Mouse (Mus musculus) hindbrain, postnatal 0 days (tissue): ENCODE measurements around the gene Ddx27. TPM values are rescaled to one million over a fixed set of nuclear protein-coding genes. Genes with fewer than 3 reads are reported as not detected.

ENCODE experiments used
- ATAC-seq: fragments of 200-750 bp; cut with Nextera tagmentation; 2 replicates; pipeline ENCODE4 v1.8.0; 2017; ENCODE audit warnings: mild to moderate bottlenecking, moderate TSS enrichment, moderate library complexity
- DNase-seq: peaks from one replicate; pipeline ENCODE4 v3.0.0-alpha.2; 2015; ENCODE audit warnings: low spot score
- H3K27ac ChIP-seq: fragments of 300-500 bp; sonication (generic); 2 replicates; pipeline ENCODE4 v1.5.1; 2014; ENCODE audit warnings: mild to moderate bottlenecking
- H3K27me3 ChIP-seq: fragments of 300-500 bp; sonication (generic); 2 replicates; pipeline ENCODE4 v1.6.1; 2014; ENCODE audit warnings: low read length, mixed read lengths; ENCODE audit not compliant: insufficient read depth
- H3K36me3 ChIP-seq: fragments of 300-500 bp; sonication (generic); 2 replicates; pipeline ENCODE4 v1.6.1; 2014; ENCODE audit warnings: low read length, mixed read lengths; ENCODE audit not compliant: insufficient read depth
- H3K4me1 ChIP-seq: fragments of 300-500 bp; sonication (generic); 2 replicates; pipeline ENCODE4 v1.6.1; 2014; ENCODE audit warnings: antibody characterized with exemption, low read length, mixed read lengths; ENCODE audit not compliant: insufficient read depth
- H3K4me2 ChIP-seq: fragments of 300-500 bp; sonication (generic); 2 replicates; pipeline ENCODE4 v1.6.1; 2014; ENCODE audit warnings: low read depth, mild to moderate bottlenecking, low read length, moderate library complexity, mixed read lengths
- H3K4me3 ChIP-seq: fragments of 300-500 bp; sonication (generic); 2 replicates; pipeline ENCODE4 v1.5.1; 2014; ENCODE audit warnings: low read length
- H3K9ac ChIP-seq: fragments of 300-500 bp; sonication (generic); replicated peaks from 2 replicates; pipeline ENCODE4 v1.6.1; 2014; ENCODE audit warnings: mild to moderate bottlenecking, low read length, moderate library complexity, mixed read lengths
- H3K9me3 ChIP-seq: fragments of 300-500 bp; sonication (generic); 2 replicates; pipeline ENCODE4 v1.6.1; 2016; ENCODE audit warnings: low read length, mixed read lengths
- CTCF ChIP-seq: IDR thresholded peaks from 2 replicates; pipeline ENCODE4 v1.5.1; 2016; ENCODE audit warnings: antibody characterized with exemption, control low read depth, low read depth
- WGBS: fragments of 180-500 bp; shearing (Covaris S2); extraction: QIAGEN DNeasy Blood & Tissue Kit; methylation state at CpG from one replicate; pipeline ENCODE4 v1.1.7; 2014; 5-methylcytosine and 5-hydroxymethylcytosine counted together
- polyA plus RNA-seq: library from polyadenylated mRNA; unstranded; fragments of >200 nt; fragmentation: Nextera tagmentation; extraction: Ambion mirVana; gene quantifications from 2 replicates; pipeline ENCODE4 v1.2.1, GENCODE M21; 2015
- total RNA-seq: library from RNA; depleted of rRNA; stranded (reverse); fragments of >200 nt; gene quantifications from 2 replicates; pipeline ENCODE4 v1.2.3, GENCODE M21; 2014

Ddx27 gene
- total and polyA plus RNA-seq, 2 experiments from 2014 or later = 27.5 to 36.7 TPM

DNA sequence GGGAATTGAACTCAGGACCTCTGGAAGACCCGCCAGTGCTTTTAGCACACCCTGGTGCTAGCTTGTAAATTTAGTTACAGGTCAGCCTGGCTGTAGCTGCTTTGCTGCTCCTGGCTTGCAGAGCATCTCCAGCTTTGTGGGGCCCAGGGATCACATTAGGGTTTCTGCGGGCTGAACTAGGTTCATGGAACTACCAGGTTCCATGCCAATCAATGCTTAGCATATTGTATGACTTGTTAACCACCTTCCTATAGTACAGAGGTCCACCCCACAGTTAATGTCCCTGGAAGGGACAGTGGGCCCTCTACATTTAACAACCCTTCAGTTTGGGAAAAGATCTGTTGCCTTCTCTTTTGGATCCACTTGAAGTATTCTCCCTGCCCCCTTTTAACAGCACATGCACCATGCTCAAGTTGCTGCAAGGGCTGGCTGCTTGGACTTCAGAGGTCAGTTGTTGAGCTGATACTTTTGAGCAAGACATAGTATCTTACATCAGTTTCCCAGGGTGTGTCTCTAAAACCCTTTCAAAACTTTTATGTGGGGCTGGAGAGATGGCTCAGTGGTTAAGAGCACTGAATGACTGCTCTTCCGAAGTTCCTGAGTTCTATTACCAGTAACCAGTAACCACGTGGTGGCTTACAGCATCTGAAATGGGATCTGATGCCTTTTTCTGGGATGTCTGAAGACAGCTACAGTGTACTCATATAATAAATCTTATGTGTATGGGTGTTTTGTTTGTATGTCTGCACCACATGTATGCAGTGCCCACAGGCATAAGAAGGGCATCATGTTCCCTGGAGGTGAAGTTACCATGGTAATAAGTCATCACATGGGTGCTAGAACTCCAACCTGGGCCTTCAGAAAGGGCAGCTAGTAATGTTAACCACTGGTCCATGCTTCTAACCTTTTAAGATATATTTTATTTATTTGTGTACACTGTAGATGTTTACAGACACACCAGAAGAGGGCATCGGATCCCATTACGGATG is 51.8 kb downstream of the Ddx27 start:
- no peak for ATAC-seq
- Histone ChIP-seq H3K27me3 (no peaks in the 10 kb centered on the region), H3K36me3 (peaks cover 13% of the 10 kb centered on the region), H3K9ac (no peak overlapping the region), H3K27ac (no peak overlapping the region), H3K9me3 (no peaks in the 10 kb centered on the region), H3K4me2 (no peak overlapping the region), H3K4me1 (peaks cover 14% of the 10 kb centered on the region), H3K4me3 (no peak overlapping the region)
- DNase-seq = no peak
- 29% methylated on average over 6 of the region's 6 CpGs for WGBS
- TF ChIP-seq CTCF = no peak

DNA sequence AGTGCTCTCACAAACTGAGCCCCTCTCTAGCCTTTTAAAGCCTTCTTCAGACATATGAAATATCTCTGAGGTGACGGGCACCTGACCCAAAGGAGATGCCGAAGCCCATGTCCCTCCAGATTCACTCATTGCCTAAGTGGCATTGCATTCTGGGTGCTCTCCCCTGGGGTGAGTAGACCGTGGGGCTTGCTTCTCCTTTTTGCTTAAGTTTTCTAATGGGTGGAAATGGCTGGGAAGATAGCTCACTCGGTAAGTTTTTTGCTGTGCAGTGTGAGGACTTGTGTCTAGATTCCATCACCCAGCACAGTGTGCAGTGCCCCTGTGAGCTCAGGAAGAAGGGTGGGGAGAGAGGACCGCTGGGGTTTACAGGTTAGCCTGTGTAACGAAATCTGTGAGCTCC is 52.6 kb downstream of the Ddx27 start:
- H3K4me3 ChIP-seq = no peak overlapping the region
- DNase-seq = no peak
- peaks cover 13% of the 10 kb centered on the region for H3K36me3 ChIP-seq
- TF ChIP-seq CTCF = no peak
- H3K9ac ChIP-seq = no peak overlapping the region
- peaks cover 13% of the 10 kb centered on the region for H3K4me1 ChIP-seq
- no peaks in the 10 kb centered on the region for H3K9me3 ChIP-seq
- no peaks in the 10 kb centered on the region for H3K27me3 ChIP-seq
- no peak for ATAC-seq
- no peak overlapping the region for H3K4me2 ChIP-seq
- WGBS = 50% methylated on average over 6 of the region's 6 CpGs
- H3K27ac ChIP-seq = no peak overlapping the region

DNA sequence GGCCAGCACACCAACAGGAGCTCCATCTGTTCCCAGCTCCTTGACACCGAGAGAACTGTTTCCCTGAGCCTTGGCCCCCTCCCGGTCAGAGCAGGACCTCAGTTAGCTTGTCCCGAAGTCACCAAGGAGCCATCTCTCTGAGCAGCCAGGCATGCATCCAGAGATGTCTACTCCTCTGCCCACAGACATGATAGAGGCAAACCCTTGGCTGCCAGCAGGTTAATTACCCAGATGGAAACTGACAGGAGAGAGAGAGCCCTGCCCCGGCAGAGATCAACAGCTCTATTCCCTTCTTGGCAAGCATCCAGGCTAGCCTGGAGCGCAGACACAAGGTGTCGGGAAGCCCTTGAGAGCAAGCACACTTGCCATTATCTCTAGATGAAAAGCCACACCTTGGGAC is 55.3 kb downstream of the Ddx27 start:
- no peak for TF ChIP-seq CTCF
- Histone ChIP-seq H3K4me2 (no peak overlapping the region), H3K4me3 (no peak overlapping the region), H3K9ac (no peak overlapping the region), H3K36me3 (peaks cover 6% of the 10 kb centered on the region), H3K9me3 (no peaks in the 10 kb centered on the region), H3K27ac (no peak overlapping the region), H3K4me1 (0 out of 2 replicates have a peak, but pooled peaks cover 6% of the 10 kb centered on the region), H3K27me3 (no peaks in the 10 kb centered on the region)
- ATAC-seq (no peak), DNase-seq (peak; percentile 61)
- 46% methylated on average over 6 of the region's 6 CpGs for whole genome bisulfite sequencing

DNA sequence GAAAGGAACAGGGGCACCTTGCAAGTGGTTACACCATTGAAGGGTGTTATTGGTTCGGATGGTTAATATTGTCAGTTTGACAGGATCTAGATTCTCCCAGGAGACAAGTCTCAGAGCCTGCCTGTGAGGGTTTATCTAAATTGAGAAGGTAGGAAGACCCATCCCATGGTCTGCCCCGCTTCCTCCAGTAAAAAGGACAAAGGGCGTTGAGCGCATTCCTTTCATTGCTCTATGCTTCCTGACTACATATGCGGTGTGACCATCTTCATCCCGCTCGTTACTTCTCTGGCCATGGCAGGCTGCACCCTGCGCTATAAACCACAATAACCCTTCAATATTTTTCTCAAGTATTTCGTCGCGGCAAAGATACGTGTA is 56.3 kb downstream of the Ddx27 start:
- Histone ChIP-seq H3K36me3 (no peaks in the 10 kb centered on the region), H3K4me3 (peak overlapping the region; percentile 45), H3K4me2 (peak overlapping the region; percentile 71), H3K27me3 (no peaks in the 10 kb centered on the region), H3K9ac (peak overlapping the region; percentile 54), H3K27ac (peak overlapping the region; percentile 78), H3K4me1 (0 out of 2 replicates have a peak, but pooled peaks cover 6% of the 10 kb centered on the region), H3K9me3 (no peaks in the 10 kb centered on the region)
- WGBS = 21% methylated on average over 12 of the region's 12 CpGs
- TF ChIP-seq CTCF = no peak
- peak; percentile 9 for ATAC-seq
- no peak for DNase-seq

DNA sequence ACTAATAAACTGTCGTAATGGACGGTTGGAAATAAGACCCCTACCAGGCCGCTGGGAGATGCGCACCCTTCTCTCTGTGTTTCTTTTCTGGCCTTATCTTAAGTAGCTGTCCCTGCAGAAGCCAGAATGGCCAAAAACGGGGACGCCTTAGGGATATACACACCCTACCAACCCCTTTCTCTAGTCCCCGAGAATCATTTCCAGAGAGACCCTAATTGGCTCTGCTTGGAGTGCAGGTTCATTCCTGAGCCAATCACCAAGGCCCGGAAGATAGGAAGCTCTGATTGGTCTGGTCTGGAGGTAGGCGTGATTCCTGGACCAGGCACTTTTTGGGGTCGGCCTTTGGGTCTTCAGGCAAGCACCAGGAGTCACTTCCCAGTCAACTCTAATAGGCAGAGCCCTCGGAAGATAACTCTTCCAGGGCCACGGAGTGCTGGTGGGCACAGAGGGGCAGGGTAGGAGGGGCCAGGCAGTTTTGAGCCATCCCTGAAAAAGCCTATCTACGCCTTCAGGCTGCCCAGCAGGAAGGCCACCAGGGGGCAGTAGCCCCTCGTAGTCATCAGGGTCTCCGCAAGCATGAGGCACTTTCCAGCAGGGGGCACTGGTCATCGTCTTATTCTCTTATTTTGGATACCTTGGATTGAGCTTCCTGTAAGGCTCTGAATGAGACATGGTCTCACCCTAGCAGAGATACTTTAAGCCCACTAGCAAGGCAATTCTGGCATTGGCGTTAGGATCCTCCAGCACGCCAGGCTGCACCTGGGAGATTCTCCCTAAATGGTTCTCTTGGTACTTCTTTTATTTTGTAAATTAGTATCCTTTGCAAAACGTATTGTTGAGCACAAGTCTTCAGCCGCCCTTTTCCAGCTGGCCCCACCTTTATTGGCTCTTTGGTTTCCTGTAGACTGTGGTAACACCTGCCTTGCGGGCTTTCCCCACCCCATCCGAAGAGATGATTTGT is 56.9 kb downstream of the Ddx27 start:
- 6% methylated on average over 22 of the region's 22 CpGs for WGBS

GRCm38 (mm10) chr2:167074587-167074986 is 59.6 kb downstream of the Ddx27 start:
- H3K36me3 ChIP-seq = no peaks in the 10 kb centered on the region
- no peak overlapping the region for H3K9ac ChIP-seq
- 92% methylated on average over 5 of the region's 5 CpGs for WGBS
- no peak for ATAC-seq
- 0 out of 2 replicates have a peak, but pooled peaks cover 6% of the 10 kb centered on the region for H3K4me1 ChIP-seq
- H3K27ac ChIP-seq = no peak overlapping the region
- no peak overlapping the region for H3K4me2 ChIP-seq
- no peaks in the 10 kb centered on the region for H3K9me3 ChIP-seq
- no peak for DNase-seq
- H3K27me3 ChIP-seq = no peaks in the 10 kb centered on the region
- TF ChIP-seq CTCF = no peak
- no peak overlapping the region for H3K4me3 ChIP-seq

More for the DNA sequence above, 56.9 kb downstream of the Ddx27 start:
- Histone ChIP-seq H3K27ac (peak overlapping the region; percentile 78), H3K27me3 (no peaks in the 10 kb centered on the region), H3K36me3 (no peaks in the 10 kb centered on the region), H3K9ac (peak overlapping the region; percentile 54), H3K4me3 (peak overlapping the region; percentile 45), H3K4me2 (peak overlapping the region; percentile 71), H3K4me1 (0 out of 2 replicates have a peak, but pooled peaks cover 6% of the 10 kb centered on the region), H3K9me3 (no peaks in the 10 kb centered on the region)
- peak; percentile 100 for TF ChIP-seq CTCF
- peak; percentile 98 for ATAC-seq
- peak; percentile 99 for DNase-seq
